Mouse (Mus musculus) ES-Bruce4 (cell line): ENCODE data around the gene Phkg2. TPM values are rescaled to one million over a fixed set of nuclear protein-coding genes. Genes with fewer than 3 reads are reported as not detected.

Experiments
- H3K27ac ChIP-seq: 2 replicates; pipeline ENCODE4 v1.5.1; 2012; ENCODE audit warnings: low read length, inconsistent platforms; ENCODE audit not compliant: insufficient read depth
- H3K27me3 ChIP-seq: 2 replicates; pipeline ENCODE4 v1.6.1; 2012; ENCODE audit warnings: mild to moderate bottlenecking, low read length, inconsistent platforms; ENCODE audit not compliant: control insufficient read depth, poor library complexity, insufficient read depth, severe bottlenecking
- H3K36me3 ChIP-seq: 2 replicates; pipeline ENCODE4 v1.6.1; 2012; ENCODE audit warnings: inconsistent platforms, mild to moderate bottlenecking, low read length, moderate library complexity; ENCODE audit not compliant: control insufficient read depth, poor library complexity, insufficient read depth, severe bottlenecking
- H3K4me1 ChIP-seq: one replicate; pipeline ENCODE4 v1.8.1; 2011; ENCODE audit warnings: low read length; ENCODE audit not compliant: control insufficient read depth, insufficient read depth
- H3K4me3 ChIP-seq: 2 replicates; pipeline ENCODE4 v1.5.1; 2011; ENCODE audit warnings: low read depth, mild to moderate bottlenecking, low read length
- H3K9ac ChIP-seq: 2 replicates; pipeline ENCODE4 v1.6.1; 2012; ENCODE audit warnings: low read depth, mild to moderate bottlenecking, inconsistent platforms; ENCODE audit not compliant: poor library complexity, severe bottlenecking
- H3K9me3 ChIP-seq: replicated peaks from 2 replicates; pipeline ENCODE4 v1.6.1; 2012; ENCODE audit warnings: mild to moderate bottlenecking, low read length, inconsistent platforms; ENCODE audit not compliant: control insufficient read depth, poor library complexity, insufficient read depth, severe bottlenecking
- CTCF ChIP-seq: IDR thresholded peaks from one replicate; pipeline ENCODE4 v1.8.1; 2011; ENCODE audit warnings: low read depth, low read length
- EP300 ChIP-seq: IDR thresholded peaks from 2 replicates; pipeline ENCODE4 v1.6.1; 2011; ENCODE audit warnings: low read depth, low read length; ENCODE audit not compliant: insufficient read depth
- POLR2A ChIP-seq: IDR thresholded peaks from one replicate; pipeline ENCODE4 v1.8.1; 2011; ENCODE audit warnings: low read length; ENCODE audit not compliant: insufficient read depth
- polyA plus RNA-seq: library from polyadenylated mRNA; stranded (reverse); fragments of >200 nt; gene quantifications from 2 replicates; pipeline ENCODE4 v1.2.4, GENCODE M21; 2011; ENCODE audit warnings: low read depth; ENCODE audit not compliant: missing spikeins, insufficient read depth, insufficient read length

Phkg2 gene
- polyA plus RNA-seq, 1 experiment: 44.6 TPM

GRCm38 (mm10) chr7:127611011-127611410 is 37.9 kb downstream of the Phkg2 start:
- H3K27ac ChIP-seq: no peak overlapping the region
- H3K4me3 ChIP-seq: no peak overlapping the region
- no peak overlapping the region for H3K9ac ChIP-seq
- no peaks in the 10 kb centered on the region for H3K4me1 ChIP-seq
- no peaks in the 10 kb centered on the region for H3K27me3 ChIP-seq
- no peak for TF ChIP-seq POLR2A
- TF ChIP-seq EP300: no peak
- TF ChIP-seq CTCF: no peak
- H3K9me3 ChIP-seq: peaks cover 50% of the 10 kb centered on the region
- H3K36me3 ChIP-seq: no peaks in the 10 kb centered on the region

GRCm38 (mm10) chr7:127611561-127611960 is 38.4 kb downstream of the Phkg2 start:
- Histone ChIP-seq H3K9me3 (peaks cover 50% of the 10 kb centered on the region), H3K27ac (no peak overlapping the region), H3K4me3 (no peak overlapping the region), H3K9ac (no peak overlapping the region), H3K4me1 (no peaks in the 10 kb centered on the region), H3K36me3 (no peaks in the 10 kb centered on the region), H3K27me3 (no peaks in the 10 kb centered on the region; the same call in 1 of the 2 replicates)
- TF ChIP-seq POLR2A (no peak), CTCF (no peak), EP300 (no peak)

GRCm38 (mm10) chr7:127613501-127613900 is 40.4 kb downstream of the Phkg2 start:
- H3K27me3 ChIP-seq: no peaks in the 10 kb centered on the region; the same call in 1 of the 2 replicates
- H3K27ac ChIP-seq: no peak overlapping the region
- peaks cover 60% of the 10 kb centered on the region for H3K9me3 ChIP-seq
- H3K4me1 ChIP-seq: no peaks in the 10 kb centered on the region
- H3K36me3 ChIP-seq: no peaks in the 10 kb centered on the region
- no peak overlapping the region for H3K4me3 ChIP-seq
- TF ChIP-seq POLR2A (no peak), CTCF (no peak), EP300 (no peak)
- no peak overlapping the region for H3K9ac ChIP-seq

GRCm38 (mm10) chr7:127614091-127614490 is 41.0 kb downstream of the Phkg2 start:
- H3K27ac ChIP-seq: no peak overlapping the region
- no peaks in the 10 kb centered on the region for H3K4me1 ChIP-seq
- peak overlapping the region; percentile 97 for H3K9ac ChIP-seq
- no peaks in the 10 kb centered on the region for H3K36me3 ChIP-seq
- TF ChIP-seq EP300 (no peak), POLR2A (no peak), CTCF (no peak)
- H3K9me3 ChIP-seq: peaks cover 59% of the 10 kb centered on the region
- peak overlapping the region; percentile 65 for H3K4me3 ChIP-seq
- no peaks in the 10 kb centered on the region; the same call in 1 of the 2 replicates for H3K27me3 ChIP-seq

GRCm38 (mm10) chr7:127614511-127614890 is 41.4 kb downstream of the Phkg2 start:
- peaks cover 55% of the 10 kb centered on the region for H3K9me3 ChIP-seq
- peak overlapping the region; percentile 65 for H3K4me3 ChIP-seq
- no peak for TF ChIP-seq EP300
- TF ChIP-seq CTCF: no peak
- no peak for TF ChIP-seq POLR2A

GRCm38 (mm10) chr7:127614891-127615843 is 42.0 kb downstream of the Phkg2 start, which contains the start of gene Zfp629:
TSS of gene Zfp629 (minus strand) at chr7:127615797.
- Histone ChIP-seq H3K27me3 (no peaks in the 10 kb centered on the region; the same call in 1 of the 2 replicates), H3K4me3 (peak within 1 kb of the TSS; percentile 65), H3K9ac (peak within 1 kb of the TSS; percentile 97), H3K9me3 (peaks cover 48% of the 10 kb centered on the region), H3K4me1 (no peaks in the 10 kb centered on the region), H3K27ac (no peak within 1 kb of the TSS), H3K36me3 (no peaks in the 10 kb centered on the region)
- TF ChIP-seq EP300 (no peak), CTCF (no peak), POLR2A (no peak)

More at GRCm38 (mm10) chr7:127614511-127614890, 41.4 kb downstream of the Phkg2 start:
- peak overlapping the region; percentile 97 for H3K9ac ChIP-seq
- no peaks in the 10 kb centered on the region; the same call in 1 of the 2 replicates for H3K27me3 ChIP-seq
- no peaks in the 10 kb centered on the region for H3K36me3 ChIP-seq
- no peaks in the 10 kb centered on the region for H3K4me1 ChIP-seq
- no peak overlapping the region for H3K27ac ChIP-seq
